Comparison of ENCODE assay signal across 22 mouse cellular contexts in genomic region chr1:156972391-156972790, GRCm38 (mm10).
"Had no signal": no experiment of that assay in that cellular context is flagged by ENCODE, and none has a peak within 500 bp of the region (broad histone marks: within the 10 kb centered on the region; RNA-seq: fewer than 3 reads in every experiment).

No protein-coding gene starts in this region.

- H3K27me3 ChIP-seq: heart, embryonic 13.5 days; heart, embryonic 15.5 days; hindbrain, embryonic 13.5 days; hindbrain, embryonic 15.5 days; kidney, embryonic 15.5 days; limb, embryonic 15.5 days had no signal

- ATAC-seq: hindbrain, postnatal 0 days; intestine, embryonic 16.5 days had no signal

- H3K9me3 ChIP-seq: heart, embryonic 13.5 days; heart, embryonic 15.5 days; hindbrain, embryonic 13.5 days; hindbrain, embryonic 15.5 days; kidney, embryonic 15.5 days; limb, embryonic 13.5 days; limb, embryonic 15.5 days had no signal

- H3K4me3 ChIP-seq: heart, embryonic 13.5 days; heart, embryonic 15.5 days; hindbrain, embryonic 13.5 days; hindbrain, embryonic 15.5 days; kidney, embryonic 15.5 days; limb, embryonic 13.5 days; limb, embryonic 15.5 days had no signal

- H3K4me1 ChIP-seq: heart, embryonic 15.5 days; hindbrain, embryonic 13.5 days; hindbrain, embryonic 15.5 days; kidney, embryonic 15.5 days; limb, embryonic 13.5 days; limb, embryonic 15.5 days had no signal

- DNase-seq: gastrocnemius, postnatal 14 days; gastrocnemius, postnatal 36 days; heart, adult 18-20 months; heart, postnatal 14 days; heart, postnatal 36 days; kidney, adult 11 months; kidney, adult 2 months; kidney, adult 9 months; kidney, postnatal 14 days; kidney, postnatal 36 days; layer of hippocampus, adult 9-11 months; layer of hippocampus, postnatal 36 days; left cerebral cortex, postnatal 4 days had no signal

- H3K36me3 ChIP-seq: heart, embryonic 13.5 days; heart, embryonic 15.5 days; hindbrain, embryonic 13.5 days; hindbrain, embryonic 15.5 days; kidney, embryonic 15.5 days; limb, embryonic 13.5 days; limb, embryonic 15.5 days had no signal
